Mouse (Mus musculus) hindbrain, postnatal 0 days (tissue): ENCODE data around the gene Syngr1. TPM values are rescaled to one million over a fixed set of nuclear protein-coding genes. Genes with fewer than 3 reads are reported as not detected.

Source experiments
- ATAC-seq: fragments of 200-750 bp; cut with Nextera tagmentation; 2 replicates; pipeline ENCODE4 v1.8.0; 2017; ENCODE audit warnings: mild to moderate bottlenecking, moderate TSS enrichment, moderate library complexity
- DNase-seq: peaks from one replicate; pipeline ENCODE4 v3.0.0-alpha.2; 2015; ENCODE audit warnings: low spot score
- H3K27ac ChIP-seq: fragments of 300-500 bp; sonication (generic); 2 replicates; pipeline ENCODE4 v1.5.1; 2014; ENCODE audit warnings: mild to moderate bottlenecking
- H3K27me3 ChIP-seq: fragments of 300-500 bp; sonication (generic); 2 replicates; pipeline ENCODE4 v1.6.1; 2014; ENCODE audit warnings: low read length, mixed read lengths; ENCODE audit not compliant: insufficient read depth
- H3K36me3 ChIP-seq: fragments of 300-500 bp; sonication (generic); 2 replicates; pipeline ENCODE4 v1.6.1; 2014; ENCODE audit warnings: low read length, mixed read lengths; ENCODE audit not compliant: insufficient read depth
- H3K4me1 ChIP-seq: fragments of 300-500 bp; sonication (generic); 2 replicates; pipeline ENCODE4 v1.6.1; 2014; ENCODE audit warnings: antibody characterized with exemption, low read length, mixed read lengths; ENCODE audit not compliant: insufficient read depth
- H3K4me2 ChIP-seq: fragments of 300-500 bp; sonication (generic); 2 replicates; pipeline ENCODE4 v1.6.1; 2014; ENCODE audit warnings: low read depth, mild to moderate bottlenecking, low read length, moderate library complexity, mixed read lengths
- H3K4me3 ChIP-seq: fragments of 300-500 bp; sonication (generic); 2 replicates; pipeline ENCODE4 v1.5.1; 2014; ENCODE audit warnings: low read length
- H3K9ac ChIP-seq: fragments of 300-500 bp; sonication (generic); replicated peaks from 2 replicates; pipeline ENCODE4 v1.6.1; 2014; ENCODE audit warnings: mild to moderate bottlenecking, low read length, moderate library complexity, mixed read lengths
- H3K9me3 ChIP-seq: fragments of 300-500 bp; sonication (generic); 2 replicates; pipeline ENCODE4 v1.6.1; 2016; ENCODE audit warnings: low read length, mixed read lengths
- CTCF ChIP-seq: IDR thresholded peaks from 2 replicates; pipeline ENCODE4 v1.5.1; 2016; ENCODE audit warnings: antibody characterized with exemption, control low read depth, low read depth
- WGBS: fragments of 180-500 bp; shearing (Covaris S2); extraction: QIAGEN DNeasy Blood & Tissue Kit; methylation state at CpG from one replicate; pipeline ENCODE4 v1.1.7; 2014; 5-methylcytosine and 5-hydroxymethylcytosine counted together
- polyA plus RNA-seq: library from polyadenylated mRNA; unstranded; fragments of >200 nt; fragmentation: Nextera tagmentation; extraction: Ambion mirVana; gene quantifications from 2 replicates; pipeline ENCODE4 v1.2.1, GENCODE M21; 2015
- total RNA-seq: library from RNA; depleted of rRNA; stranded (reverse); fragments of >200 nt; gene quantifications from 2 replicates; pipeline ENCODE4 v1.2.3, GENCODE M21; 2014; rRNA removed

Gene Syngr1
- total RNA-seq, result 155 and 157 TPM in 2 replicates
- polyA plus RNA-seq, result 73.4 and 78.6 TPM in 2 replicates

DNA sequence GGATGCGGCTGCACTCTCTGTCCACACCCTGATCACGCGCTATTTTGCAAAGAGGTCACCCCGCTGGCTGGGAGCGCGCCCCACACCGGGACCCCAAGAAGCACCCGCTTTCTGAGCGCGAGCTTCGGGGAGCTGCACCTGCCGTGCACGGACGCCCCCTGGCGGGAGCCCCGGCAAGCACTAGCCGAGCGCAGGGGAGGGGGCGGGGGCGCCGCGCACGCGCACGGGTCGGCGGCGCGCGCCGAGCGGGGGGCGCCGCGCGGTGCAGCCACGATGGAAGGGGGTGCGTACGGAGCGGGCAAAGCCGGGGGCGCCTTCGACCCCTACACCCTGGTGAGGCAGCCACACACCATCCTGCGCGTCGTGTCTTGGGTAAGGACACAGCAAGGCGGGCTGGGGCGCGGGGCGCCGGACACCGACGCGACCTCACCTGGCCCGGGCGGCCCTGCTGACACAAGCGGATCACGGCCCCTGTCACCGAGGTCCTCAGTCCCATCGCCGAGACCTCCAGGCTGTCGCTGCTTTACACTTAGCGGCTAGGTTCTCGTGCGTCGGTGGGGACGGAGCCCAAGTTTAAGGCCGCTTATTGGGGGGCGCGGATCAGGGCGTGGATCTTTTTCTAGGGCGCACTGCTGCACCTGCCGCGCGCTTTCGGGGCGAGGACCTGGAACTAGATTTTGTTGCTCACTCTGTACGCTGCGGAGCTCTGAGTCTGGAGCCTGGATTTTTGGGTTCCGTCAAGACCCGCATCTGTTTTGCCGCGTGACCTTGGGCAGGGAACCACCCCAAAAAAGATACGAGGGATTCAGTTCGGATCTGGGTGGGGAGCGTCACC is at the start of gene Syngr1, which contains the start of gene Rpl3:
Syngr1 (plus strand) TSS at position 214 of the 835 bp plus-strand sequence.
Rpl3 (minus strand) TSS at position 748 of the 835 bp plus-strand sequence.
- Histone ChIP-seq H3K36me3 (no peaks in the 10 kb centered on the region), H3K9me3 (no peaks in the 10 kb centered on the region), H3K27me3 (no peaks in the 10 kb centered on the region), H3K9ac (peak within 1 kb of the TSS; percentile 65), H3K4me2 (peak within 1 kb of the TSS; percentile 74), H3K4me3 (peak within 1 kb of the TSS; percentile 65), H3K4me1 (no peaks in the 10 kb centered on the region; the same call in 1 of the 2 replicates), H3K27ac (peak within 1 kb of the TSS; percentile 75)
- under 1% methylated on average over 81 of the region's 86 CpGs for WGBS
- ATAC-seq (peak; percentile 71), DNase-seq (peak; percentile 91)
- peak; percentile 73 for TF ChIP-seq CTCF

DNA sequence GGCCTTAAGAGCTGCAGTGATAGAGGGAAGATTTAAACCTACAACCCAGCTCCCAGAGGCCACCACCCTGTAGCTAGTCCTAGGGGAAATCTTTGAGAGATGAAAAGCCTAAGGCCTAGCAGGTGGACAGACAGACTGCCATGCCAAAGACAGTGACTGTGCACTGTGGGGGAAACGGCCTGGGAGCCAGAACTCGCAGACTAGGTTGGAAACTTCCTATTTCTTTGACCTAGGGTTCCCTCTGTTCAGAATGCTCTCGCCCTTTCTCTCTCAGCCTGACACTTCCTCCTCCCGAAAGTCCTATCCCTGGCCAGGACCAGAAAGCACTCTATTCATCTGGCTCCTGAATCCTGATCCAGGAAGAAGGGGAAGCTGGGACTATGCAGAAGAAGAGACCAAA is 49.0 kb upstream of the Syngr1 start:
- H3K4me2 ChIP-seq, result no peak overlapping the region
- no peak overlapping the region for H3K4me3 ChIP-seq
- no peak overlapping the region for H3K9ac ChIP-seq
- H3K27me3 ChIP-seq, result no peaks in the 10 kb centered on the region
- H3K4me1 ChIP-seq, result no peaks in the 10 kb centered on the region
- DNase-seq, result no peak
- H3K36me3 ChIP-seq, result no peaks in the 10 kb centered on the region
- no peak for ATAC-seq
- TF ChIP-seq CTCF, result no peak
- H3K27ac ChIP-seq, result no peak overlapping the region
- no peaks in the 10 kb centered on the region for H3K9me3 ChIP-seq
- 69% methylated on average over 4 of the region's 4 CpGs for WGBS

- 91% methylated on average over 10 of the region's 10 CpGs for WGBS
- DNase-seq, result no peak
These were observed 46.9 kb upstream of the Syngr1 start for GRCm38 (mm10) chr15:80044249-80044648.

GRCm38 (mm10) chr15:80045749-80046148 is 45.4 kb upstream of the Syngr1 start:
- DNase-seq, result no peak
- no peak overlapping the region for H3K27ac ChIP-seq
- no peak overlapping the region for H3K9ac ChIP-seq
- H3K4me2 ChIP-seq, result no peak overlapping the region
- TF ChIP-seq CTCF, result peak; percentile 42
- H3K27me3 ChIP-seq, result no peaks in the 10 kb centered on the region
- no peaks in the 10 kb centered on the region for H3K9me3 ChIP-seq
- no peaks in the 10 kb centered on the region for H3K4me1 ChIP-seq
- 100% methylated on average over 2 of the region's 2 CpGs for WGBS
- H3K36me3 ChIP-seq, result no peaks in the 10 kb centered on the region
- H3K4me3 ChIP-seq, result no peak overlapping the region
- ATAC-seq, result no peak

More at GRCm38 (mm10) chr15:80044249-80044648, 46.9 kb upstream of the Syngr1 start:
- Histone ChIP-seq H3K4me2 (no peak overlapping the region), H3K27me3 (no peaks in the 10 kb centered on the region), H3K36me3 (no peaks in the 10 kb centered on the region), H3K9me3 (no peaks in the 10 kb centered on the region), H3K27ac (no peak overlapping the region), H3K9ac (no peak overlapping the region), H3K4me3 (no peak overlapping the region), H3K4me1 (no peaks in the 10 kb centered on the region)
- no peak for ATAC-seq
- no peak for TF ChIP-seq CTCF

DNA sequence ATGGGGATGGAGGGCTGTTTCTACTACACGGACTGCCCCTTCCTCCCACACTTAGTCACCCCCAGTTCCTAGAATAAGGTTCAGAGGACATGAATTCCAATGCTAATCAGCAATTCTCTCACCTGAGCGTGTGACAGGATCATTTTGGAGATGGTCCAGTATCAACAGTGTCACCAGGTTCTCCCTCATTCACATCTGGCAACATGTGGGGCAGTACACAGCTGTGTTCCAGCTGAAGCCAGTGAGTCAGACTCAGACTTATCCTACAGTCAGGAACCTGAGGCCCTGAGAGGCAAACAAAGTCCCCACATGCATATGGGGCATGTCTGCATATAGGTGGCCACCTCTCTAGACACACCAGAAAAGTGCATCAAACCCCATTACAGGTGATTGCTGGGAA is 43.9 kb upstream of the Syngr1 start:
- WGBS, result 83% methylated on average over 2 of the region's 2 CpGs
- no peak for DNase-seq
- no peak overlapping the region for H3K9ac ChIP-seq
- no peak overlapping the region for H3K4me3 ChIP-seq
- no peak for ATAC-seq
- H3K4me1 ChIP-seq, result no peaks in the 10 kb centered on the region
- H3K36me3 ChIP-seq, result no peaks in the 10 kb centered on the region
- no peaks in the 10 kb centered on the region for H3K27me3 ChIP-seq
- H3K4me2 ChIP-seq, result no peak overlapping the region
- H3K9me3 ChIP-seq, result no peaks in the 10 kb centered on the region
- no peak overlapping the region for H3K27ac ChIP-seq
- no peak for TF ChIP-seq CTCF

DNA sequence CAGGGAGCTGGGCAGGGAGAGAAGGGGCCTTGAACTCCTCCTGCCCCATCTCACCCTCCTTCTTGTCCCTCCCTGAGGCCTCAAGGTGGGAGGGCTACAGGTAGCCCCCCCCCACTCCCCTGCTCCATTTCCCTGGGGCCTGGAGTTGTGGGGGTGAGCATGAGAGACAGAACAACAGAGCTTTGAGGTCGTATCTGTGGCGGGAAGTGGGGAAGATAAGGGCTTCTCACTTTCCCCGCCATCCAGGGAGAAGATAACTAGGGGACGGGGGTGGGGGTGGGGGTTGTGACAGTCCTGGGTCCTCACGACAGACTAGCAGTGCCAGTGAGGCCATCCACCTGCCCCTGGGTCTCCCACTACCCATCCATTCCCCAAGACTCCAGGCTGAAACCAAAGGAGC is 43.2 kb upstream of the Syngr1 start:
- Histone ChIP-seq H3K4me2 (no peak overlapping the region), H3K4me1 (no peaks in the 10 kb centered on the region), H3K27me3 (no peaks in the 10 kb centered on the region), H3K4me3 (no peak overlapping the region), H3K27ac (no peak overlapping the region), H3K9ac (no peak overlapping the region), H3K36me3 (no peaks in the 10 kb centered on the region), H3K9me3 (no peaks in the 10 kb centered on the region)
- TF ChIP-seq CTCF, result no peak
- no peak for DNase-seq
- no peak for ATAC-seq
- 67% methylated on average over 5 of the region's 5 CpGs for WGBS

- no peaks in the 10 kb centered on the region for H3K27me3 ChIP-seq
- no peaks in the 10 kb centered on the region for H3K36me3 ChIP-seq
- DNase-seq (no peak), ATAC-seq (no peak)
- H3K4me3 ChIP-seq, result no peak overlapping the region
- H3K27ac ChIP-seq, result no peak overlapping the region
- WGBS, result 77% methylated on average over 4 of the region's 4 CpGs
- TF ChIP-seq CTCF, result no peak
- H3K4me1 ChIP-seq, result no peaks in the 10 kb centered on the region
- H3K9ac ChIP-seq, result no peak overlapping the region
- no peak overlapping the region for H3K4me2 ChIP-seq
- H3K9me3 ChIP-seq, result no peaks in the 10 kb centered on the region
These were observed 41.0 kb upstream of the Syngr1 start for GRCm38 (mm10) chr15:80050093-80050492.
